Mouse (Mus musculus) small intestine, adult 10 weeks (tissue): Measurements from ENCODE around the gene 9930104L06Rik. TPM values are rescaled to one million over a fixed set of nuclear protein-coding genes. Genes with fewer than 3 reads are reported as not detected.

Experiments
- polyA plus RNA-seq: library from polyadenylated mRNA; stranded (reverse); fragments of 350-450 nt; fragmentation: Illumina TruSeq; extraction: RNeasy Lipid Tissue Mini Kit (QIAGEN cat#74804); gene quantifications from one replicate; pipeline ENCODE4 v1.2.3, GENCODE M21; 2014; ENCODE audit warnings: low replicate concordance

9930104L06Rik gene
- 5.0 TPM for polyA plus RNA-seq

DNA sequence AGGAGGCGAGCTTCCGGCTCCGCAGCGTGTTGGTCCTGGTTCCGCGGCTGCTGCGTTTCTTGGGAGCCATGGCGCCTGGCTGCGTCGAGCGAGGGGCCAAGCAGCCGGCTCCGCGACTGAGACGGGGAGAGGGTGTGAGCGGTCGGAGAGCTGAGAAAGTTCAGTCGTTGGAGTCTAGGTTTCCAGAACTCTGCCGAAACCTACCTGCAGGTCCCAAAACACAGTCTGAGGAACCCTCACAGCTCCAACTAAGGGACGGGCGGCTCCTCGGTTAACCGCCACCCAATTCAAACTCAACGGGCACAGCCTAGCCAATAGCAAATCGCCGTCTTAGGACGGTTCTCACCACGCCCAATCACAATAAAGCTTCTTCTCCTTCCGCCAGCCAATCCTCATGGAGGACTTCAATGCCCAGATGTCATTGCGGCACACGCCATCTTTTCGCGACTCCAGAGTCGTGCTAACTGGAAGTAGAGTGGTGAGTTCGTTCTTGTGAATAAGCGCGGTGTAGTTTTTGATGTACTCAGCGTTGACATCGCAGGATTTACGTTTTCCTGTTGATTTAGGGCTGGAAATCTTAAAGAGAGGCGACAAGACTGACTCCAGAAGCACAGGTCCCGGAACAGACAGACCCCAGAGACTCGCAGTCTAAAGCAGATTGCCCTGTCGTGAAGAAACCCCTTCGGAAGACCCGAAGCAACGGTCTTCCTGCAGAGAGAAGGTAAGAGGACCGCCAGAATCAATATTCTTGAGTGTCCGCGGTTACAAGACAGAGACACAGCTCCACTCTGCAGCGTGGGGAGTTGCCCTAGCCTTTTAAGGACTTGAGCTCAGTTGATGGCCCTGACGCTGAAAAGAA, at the start of gene 9930104L06Rik:
Gene 9930104L06Rik (plus strand): TSS at position 436 of the 859 bp plus-strand sequence.

DNA sequence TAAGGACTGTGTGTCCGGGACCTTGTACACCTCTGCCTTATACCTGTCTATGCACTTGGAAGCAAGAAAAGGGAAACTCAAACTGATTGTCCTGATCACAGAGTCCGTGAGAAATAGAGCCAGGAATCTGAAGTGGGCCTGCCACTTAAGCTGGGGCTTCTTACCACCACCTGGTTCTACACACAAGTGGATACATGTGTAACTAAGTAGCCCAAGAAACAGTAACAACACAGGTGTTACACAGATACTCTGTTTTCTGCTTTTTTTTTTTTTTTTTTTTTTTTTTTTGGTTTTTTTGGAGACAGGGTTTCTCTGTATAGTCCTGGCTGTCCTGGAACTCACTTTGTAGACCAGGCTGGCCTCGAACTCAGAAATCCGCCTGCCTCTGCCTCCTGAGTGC, 2.4 kb downstream of the 9930104L06Rik start, which contains the start of gene Cdca8:
Gene Cdca8 (minus strand): TSS at position 101 of the 400 bp plus-strand sequence.

DNA sequence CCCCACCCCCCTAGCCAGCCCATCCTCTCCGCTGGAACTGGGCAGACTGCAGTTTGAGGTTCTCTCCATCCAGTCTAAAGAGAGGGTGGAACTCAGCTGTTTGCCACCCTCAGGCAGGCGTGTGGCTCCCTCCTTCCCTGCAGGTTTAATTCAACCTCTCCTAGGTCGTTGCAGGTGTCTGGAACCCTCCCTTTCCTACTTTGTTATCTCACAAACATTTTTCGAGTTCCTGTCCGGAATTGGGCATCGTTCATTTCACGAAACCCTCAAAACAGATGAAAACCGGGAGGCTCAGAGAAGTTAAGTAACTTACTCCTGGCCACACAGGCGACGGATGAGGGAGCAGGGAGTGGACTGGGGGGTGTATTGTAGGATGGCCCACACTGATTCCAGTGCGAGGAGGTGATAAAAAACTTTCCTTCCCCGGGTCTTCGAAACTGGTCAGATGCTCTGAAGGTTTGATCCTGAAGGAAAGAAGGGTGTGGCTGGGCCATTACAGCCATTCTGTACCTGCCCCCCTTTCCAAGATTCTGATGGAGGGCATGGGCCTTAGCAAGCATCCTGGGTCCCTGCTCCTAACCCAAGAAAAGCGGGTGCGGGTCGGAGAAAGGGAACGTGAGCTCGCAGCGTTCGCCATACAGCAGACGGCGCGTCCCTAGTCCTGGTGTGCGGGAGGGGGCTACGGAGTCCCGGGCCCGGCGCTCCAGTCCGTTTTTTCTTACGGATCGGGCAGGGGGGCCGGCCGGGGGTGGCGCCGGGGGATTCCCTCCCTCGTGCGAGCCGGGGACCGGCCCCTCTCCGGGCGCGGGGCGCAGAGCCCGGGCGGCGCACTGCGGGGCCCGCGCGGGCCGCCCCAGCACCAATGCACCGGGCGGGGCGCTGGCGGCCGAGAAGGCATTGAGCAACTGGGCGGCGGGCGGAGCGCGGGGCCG, 49.1 kb downstream of the 9930104L06Rik start, which contains the start of gene Rspo1:
Gene Rspo1 (plus strand): TSS at position 760 of the 932 bp plus-strand sequence.

Other genes with a start within 250 kb of the 9930104L06Rik start
- 39.3 TPM for gene Utp11, start 243.4 kb upstream of the 9930104L06Rik start, polyA plus RNA-seq
- not detected for gene Fhl3, start 236.3 kb upstream of the 9930104L06Rik start, polyA plus RNA-seq
- 25.0 TPM for gene Sf3a3, start 222.3 kb upstream of the 9930104L06Rik start, polyA plus RNA-seq
- 33.3 TPM for gene Inpp5b, start 195.2 kb upstream of the 9930104L06Rik start, polyA plus RNA-seq
- 16.4 TPM for gene Mtf1, start 134.9 kb upstream of the 9930104L06Rik start, polyA plus RNA-seq
- 18.4 TPM for gene Yrdc, start 86.4 kb upstream of the 9930104L06Rik start, polyA plus RNA-seq
- 0.71 TPM for gene 1110065P20Rik, start 85.9 kb upstream of the 9930104L06Rik start, polyA plus RNA-seq
- not detected for gene Maneal, start 74.9 kb upstream of the 9930104L06Rik start, polyA plus RNA-seq
- gene Epha10, start 56.1 kb upstream of the 9930104L06Rik start, polyA plus RNA-seq, result not detected
- 37.2 TPM for gene Cdca8, start 2.3 kb downstream of the 9930104L06Rik start, polyA plus RNA-seq
- gene Rspo1, start 49.4 kb downstream of the 9930104L06Rik start, polyA plus RNA-seq, result not detected
- 42.5 TPM for gene Gnl2, start 79.5 kb downstream of the 9930104L06Rik start, polyA plus RNA-seq
- gene Dnali1, start 128.7 kb downstream of the 9930104L06Rik start, polyA plus RNA-seq, result not detected
- 12.2 TPM for gene Snip1, start 129.6 kb downstream of the 9930104L06Rik start, polyA plus RNA-seq
- 19.3 TPM for gene Meaf6, start 148.1 kb downstream of the 9930104L06Rik start, polyA plus RNA-seq
- 0.15 TPM for gene Zc3h12a, start 190.8 kb downstream of the 9930104L06Rik start, polyA plus RNA-seq